Mouse (Mus musculus): ENCODE results near the gene Jmjd6.
"Not testable (repeated sequence)": the region's sequence is repeated elsewhere in the genome, so short reads cannot be mapped to it uniquely, and the experiment has no call there.

Gene Jmjd6

GRCm38 (mm10) chr11:116851576-116852290 lies 8.5 kb upstream of the Jmjd6 start:
- no peak for DNase-seq

DNA sequence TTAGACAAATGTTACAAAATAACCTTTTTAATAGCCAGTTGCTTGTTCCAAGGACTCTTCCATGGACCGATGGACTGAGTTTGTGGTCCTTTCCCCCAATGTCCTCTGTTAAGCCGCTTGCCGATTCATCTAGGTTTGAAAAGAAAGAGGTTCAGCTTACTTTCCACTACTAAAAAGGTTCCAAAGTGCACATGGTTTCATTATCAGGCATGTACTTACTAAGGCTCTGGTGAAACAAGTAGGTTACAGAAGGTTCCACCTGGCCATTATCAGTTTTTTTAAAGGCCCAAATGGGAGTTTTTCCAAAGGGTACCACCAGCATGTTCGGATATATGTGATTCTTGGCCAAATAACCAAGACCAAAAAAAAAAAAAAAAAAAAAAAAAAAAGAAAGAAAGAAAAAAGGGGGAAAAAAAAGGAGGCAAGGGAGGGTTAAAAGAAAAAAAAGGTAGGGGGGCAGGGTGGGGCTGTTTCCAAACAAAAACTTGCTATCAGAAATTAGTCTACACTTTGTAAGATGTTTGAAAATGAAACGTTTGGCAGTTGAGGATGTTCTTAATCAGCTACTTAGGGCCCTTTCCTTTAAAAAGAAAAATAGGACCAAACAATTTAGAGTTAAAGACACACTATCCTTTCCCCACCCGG lies 7.7 kb upstream of the Jmjd6 start:
- DNase-seq = no peak

DNA sequence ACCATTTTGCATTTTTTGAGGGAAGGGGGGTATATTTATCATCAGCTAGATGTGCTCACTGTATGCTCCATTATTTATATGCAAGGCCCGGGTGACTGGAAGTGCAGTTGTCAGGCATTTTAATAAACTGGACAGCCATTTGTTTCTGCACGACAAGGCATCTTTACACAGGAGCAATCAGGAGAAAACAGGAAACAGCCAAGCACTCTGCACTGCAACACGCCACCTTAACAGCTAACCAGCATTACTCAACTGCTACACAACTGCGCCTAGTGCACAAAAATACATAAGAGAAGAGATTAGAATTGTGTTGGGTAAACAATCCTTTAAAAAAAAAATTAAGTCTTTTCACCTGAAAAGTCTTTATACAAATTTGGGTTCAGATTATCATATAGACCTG lies 6.8 kb upstream of the Jmjd6 start:
- DNase-seq = no peak

- DNase-seq = no peak
Observed at GRCm38 (mm10) chr11:116849587-116849986, 6.3 kb upstream of the Jmjd6 start.

DNA sequence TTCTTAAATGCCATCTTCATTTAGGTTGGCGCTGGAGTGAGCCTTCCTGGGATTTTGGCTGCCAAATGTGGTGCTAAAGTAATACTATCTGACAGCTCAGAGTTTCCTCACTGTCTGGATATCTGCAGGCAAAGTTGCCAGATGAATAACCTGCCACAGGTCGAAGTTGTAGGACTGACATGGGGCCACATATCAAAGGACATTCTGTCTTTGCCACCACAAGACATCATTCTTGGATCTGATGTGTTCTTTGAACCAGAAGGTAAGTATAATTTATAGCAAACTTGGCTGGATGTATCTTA lies 5.6 kb upstream of the Jmjd6 start:
- DNase-seq = not testable (repeated sequence)

- DNase-seq = no peak
Observed at GRCm38 (mm10) chr11:116848086-116848876, 5.0 kb upstream of the Jmjd6 start.

- DNase-seq = no peak
Observed at GRCm38 (mm10) chr11:116847187-116848085, 4.2 kb upstream of the Jmjd6 start.

GRCm38 (mm10) chr11:116846593-116847181 lies 3.4 kb upstream of the Jmjd6 start:
- DNase-seq = no peak

GRCm38 (mm10) chr11:116842531-116843260 lies 553 bp downstream of the Jmjd6 start:
- peak; percentile 80 to 82 for DNase-seq

DNA sequence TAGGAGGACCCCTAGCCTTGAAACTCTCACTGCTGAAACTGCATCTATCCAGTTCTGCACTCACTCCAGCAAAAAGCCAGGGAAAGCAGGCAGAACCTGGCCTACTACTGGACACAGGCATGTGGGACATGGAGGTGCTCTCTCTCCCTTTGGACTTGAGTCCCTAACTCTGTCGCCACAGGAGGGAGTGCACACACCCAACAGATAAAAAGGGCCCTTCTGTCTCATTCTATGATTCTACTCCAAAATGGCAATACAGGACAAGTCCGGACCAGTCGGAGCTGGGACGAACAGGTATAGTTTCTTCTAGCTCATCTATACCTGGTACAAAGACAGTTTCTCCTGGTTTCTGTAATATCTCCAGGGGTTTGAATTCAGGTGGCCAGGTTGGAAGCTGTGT lies 2.5 kb downstream of the Jmjd6 start:
- DNase-seq = no peak

GRCm38 (mm10) chr11:116839601-116840000 lies 3.6 kb downstream of the Jmjd6 start:
- DNase-seq = no peak

GRCm38 (mm10) chr11:116838936-116839335 lies 4.3 kb downstream of the Jmjd6 start:
- no peak for DNase-seq

DNA sequence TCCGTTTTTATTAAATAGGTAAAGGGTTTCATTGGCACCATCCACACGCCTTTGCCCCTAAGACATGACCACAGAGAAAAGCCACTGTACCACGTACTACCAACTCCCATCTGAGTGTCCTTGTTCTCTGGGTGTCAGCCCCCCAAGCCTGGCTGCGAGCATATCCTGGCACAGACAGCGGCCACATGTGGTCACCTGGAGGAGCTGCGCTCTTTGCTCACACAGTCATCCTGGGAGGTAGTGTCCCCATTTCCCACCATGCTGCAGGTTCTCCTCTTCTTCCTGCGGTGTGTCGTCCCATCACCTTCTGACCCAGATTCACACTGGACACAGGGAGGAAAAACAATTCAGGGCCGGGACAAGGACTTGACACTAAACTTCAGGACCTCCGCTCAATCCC lies 5.8 kb downstream of the Jmjd6 start:
- no peak for DNase-seq

DNA sequence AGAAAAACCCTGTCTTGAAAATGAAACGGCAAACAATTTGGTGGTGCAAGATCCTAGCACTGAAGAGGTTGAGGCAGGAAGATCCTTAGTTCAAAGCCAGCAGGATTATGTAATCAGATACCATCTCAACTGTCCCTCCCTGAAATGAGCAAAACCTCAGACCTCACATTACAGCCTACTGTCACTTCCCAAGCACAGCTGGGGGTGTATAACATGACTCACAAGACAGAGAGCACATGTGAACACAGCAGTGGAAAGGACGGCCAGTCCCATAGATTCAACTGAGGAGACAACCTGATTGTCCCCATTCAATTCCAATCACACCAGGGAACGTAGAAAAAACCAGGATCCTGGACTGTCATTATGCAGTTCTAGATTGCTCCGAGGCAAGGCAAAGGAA lies 7.0 kb downstream of the Jmjd6 start:
- no peak for DNase-seq

DNA sequence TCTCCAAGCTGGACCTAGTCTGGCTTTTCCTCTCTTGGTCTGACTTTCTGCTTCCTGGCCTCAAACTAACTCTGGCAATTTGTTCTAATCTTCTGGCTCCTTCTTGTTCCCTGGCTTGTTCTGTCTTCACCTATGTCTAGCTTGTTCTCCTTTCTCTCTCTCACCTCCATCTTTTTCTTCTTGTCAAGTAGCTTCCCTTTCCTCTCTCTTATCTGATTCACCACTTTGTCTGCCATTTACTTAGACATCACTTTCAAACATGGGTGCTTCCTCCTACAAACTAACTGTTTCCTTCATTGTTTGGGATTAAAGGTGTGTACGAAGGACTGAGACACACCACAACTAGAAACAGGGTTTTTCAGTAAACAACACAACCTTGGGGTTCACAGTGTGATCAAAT lies 8.3 kb downstream of the Jmjd6 start:
- DNase-seq = no peak

DNA sequence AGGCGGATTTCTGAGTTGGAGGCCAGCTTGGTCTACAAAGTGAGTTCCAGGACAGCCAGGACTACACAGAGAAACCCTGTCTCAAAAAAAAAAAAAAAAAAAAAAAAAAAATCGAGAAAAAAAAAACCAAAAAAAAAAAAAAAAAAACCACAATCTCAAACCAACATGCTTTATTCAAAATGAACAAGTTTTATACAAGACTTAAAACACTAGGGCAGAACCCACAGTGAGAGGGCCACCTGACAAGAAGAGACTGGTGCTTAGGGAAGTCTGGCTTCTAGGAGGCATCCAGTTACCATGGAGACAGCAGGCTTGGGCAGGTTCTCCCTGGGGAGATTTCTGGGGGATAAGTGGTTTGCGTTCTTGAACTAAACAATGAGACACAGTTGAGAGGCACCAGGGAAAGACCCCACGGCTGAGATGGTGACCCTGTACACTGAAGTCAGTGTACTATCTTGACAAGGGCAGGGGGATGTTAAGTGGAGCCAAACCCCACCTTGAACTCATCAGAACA lies 11.0 kb downstream of the Jmjd6 start:
- DNase-seq = no peak

DNA sequence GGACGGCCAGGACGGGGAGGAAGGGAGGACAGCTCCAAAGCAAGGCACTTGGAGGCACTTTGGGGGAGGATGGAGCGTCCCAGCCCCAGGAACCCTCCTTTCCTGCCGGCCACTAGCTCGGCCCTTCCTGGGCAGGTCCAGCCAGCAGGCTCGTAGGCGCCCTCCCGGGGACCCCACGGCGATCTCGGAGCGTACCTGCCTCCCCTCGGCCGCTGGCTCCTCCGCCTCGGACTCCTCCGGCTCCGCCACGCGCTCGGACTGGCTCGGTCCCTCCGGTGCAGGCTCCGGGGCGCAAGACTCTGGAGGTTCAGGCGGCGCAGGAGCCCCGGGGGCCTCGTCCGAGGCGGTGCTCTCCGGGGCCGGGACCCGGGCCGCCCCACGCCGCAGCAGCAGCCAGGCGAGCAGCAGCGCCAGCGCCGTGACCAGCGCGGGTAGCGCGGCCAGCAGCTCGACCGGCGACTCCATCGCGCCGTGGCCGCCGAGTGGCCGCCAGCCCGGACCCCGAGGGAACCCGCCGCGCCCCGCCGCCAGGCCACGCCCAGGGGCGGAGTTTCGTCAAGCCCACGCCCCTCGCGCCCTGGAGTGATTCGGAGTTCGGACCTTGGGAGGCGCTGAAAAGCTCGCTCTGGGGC lies 15.6 kb downstream of the Jmjd6 start, which contains the start of gene Mxra7:
Gene Mxra7, minus strand, starts transcription at position 513 of the 632 bp plus-strand sequence.
- DNase-seq = peak; percentile 76 to 79

- peak in 1 of 2 experiments; percentile 37 for DNase-seq
Observed at GRCm38 (mm10) chr11:116826550-116827504, 16.4 kb downstream of the Jmjd6 start.

- no peak for DNase-seq
Observed at GRCm38 (mm10) chr11:116825230-116825629, 18.0 kb downstream of the Jmjd6 start.

DNA sequence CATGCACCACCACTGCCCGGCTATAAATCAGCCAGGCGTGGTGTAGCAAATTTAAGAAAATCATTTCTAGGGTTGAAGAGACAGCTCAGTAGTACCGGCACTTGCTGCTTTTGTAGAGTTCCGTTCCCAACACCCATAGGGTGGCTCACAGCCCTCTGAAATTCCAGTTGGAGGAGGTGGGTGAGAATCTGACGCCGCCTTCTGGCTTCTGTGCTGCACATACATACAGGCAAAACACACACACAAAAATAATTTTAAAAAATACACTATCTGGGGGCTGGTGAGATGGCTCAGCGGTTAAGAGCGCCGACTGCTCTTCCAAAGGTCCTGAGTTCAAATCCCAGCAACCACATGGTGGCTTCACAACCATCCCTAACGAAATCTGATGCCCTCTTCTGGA lies 19.4 kb downstream of the Jmjd6 start:
- not testable (repeated sequence) for DNase-seq
